Mouse (Mus musculus) brain, embryonic 14.5 days (tissue): ENCODE results near the gene Fam189a1.

Experiments used
- CTCF ChIP-seq: fragments of 200-500 bp; IDR thresholded peaks from 2 replicates; pipeline ENCODE4 v1.5.1; 2012; ENCODE audit warnings: inconsistent platforms, mild to moderate bottlenecking, moderate library complexity, borderline replicate concordance; ENCODE audit not compliant: insufficient read depth, insufficient read length; ENCODE audit errors: extremely low read depth
- POLR2A ChIP-seq: fragments of 200-500 bp; IDR thresholded peaks from 2 replicates; pipeline ENCODE4 v1.6.1; 2012; ENCODE audit warnings: mild to moderate bottlenecking, inconsistent platforms, borderline replicate concordance; ENCODE audit not compliant: poor library complexity, insufficient read depth, insufficient read length, severe bottlenecking; ENCODE audit errors: extremely low read depth

DNA sequence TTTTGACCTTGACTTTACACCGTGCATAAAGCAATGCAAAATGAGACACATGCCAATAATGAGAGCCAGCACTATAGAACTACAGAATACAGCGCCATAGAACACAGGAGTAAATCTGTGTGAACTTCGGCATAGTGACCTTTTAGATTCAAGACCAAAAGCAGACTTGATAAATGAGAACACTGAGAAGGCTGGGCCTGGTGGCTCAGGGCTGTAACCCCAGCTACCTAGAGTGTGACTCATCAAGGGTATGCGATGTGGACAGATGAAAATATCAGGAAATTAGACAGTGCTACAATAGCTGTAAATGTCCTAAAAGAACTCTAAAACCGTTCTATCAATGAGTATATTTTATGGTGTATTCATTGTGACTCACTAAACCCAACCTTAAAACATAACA, 276.0 kb downstream of the Fam189a1 start:
- no peak for TF ChIP-seq CTCF
- TF ChIP-seq POLR2A, result no peak
